Mouse (Mus musculus): Measurements from ENCODE around the gene Numb.

Gene Numb

DNA sequence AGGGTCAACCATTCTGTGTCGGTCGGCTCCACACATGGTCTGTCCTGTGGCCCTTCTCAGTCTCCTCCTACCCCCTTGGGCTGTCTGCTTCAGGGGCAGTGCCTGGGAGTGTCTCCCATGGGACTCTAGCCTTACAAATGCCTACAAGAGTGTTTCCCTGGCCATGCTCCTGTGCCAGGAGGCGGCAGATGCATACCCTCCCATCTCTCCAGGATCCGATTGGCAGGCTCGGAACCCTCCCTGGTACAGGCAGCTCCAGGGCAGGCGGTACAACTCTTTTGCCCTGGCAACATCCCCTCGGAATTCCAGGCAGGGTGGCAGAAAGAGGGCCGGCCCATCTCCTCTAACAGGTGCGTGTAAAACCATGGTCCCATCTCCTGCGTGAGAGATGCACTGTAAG is 139.1 kb downstream of the Numb start:
- no peak for DNase-seq (ENCODE audit: low spot score in 2 of 2)

DNA sequence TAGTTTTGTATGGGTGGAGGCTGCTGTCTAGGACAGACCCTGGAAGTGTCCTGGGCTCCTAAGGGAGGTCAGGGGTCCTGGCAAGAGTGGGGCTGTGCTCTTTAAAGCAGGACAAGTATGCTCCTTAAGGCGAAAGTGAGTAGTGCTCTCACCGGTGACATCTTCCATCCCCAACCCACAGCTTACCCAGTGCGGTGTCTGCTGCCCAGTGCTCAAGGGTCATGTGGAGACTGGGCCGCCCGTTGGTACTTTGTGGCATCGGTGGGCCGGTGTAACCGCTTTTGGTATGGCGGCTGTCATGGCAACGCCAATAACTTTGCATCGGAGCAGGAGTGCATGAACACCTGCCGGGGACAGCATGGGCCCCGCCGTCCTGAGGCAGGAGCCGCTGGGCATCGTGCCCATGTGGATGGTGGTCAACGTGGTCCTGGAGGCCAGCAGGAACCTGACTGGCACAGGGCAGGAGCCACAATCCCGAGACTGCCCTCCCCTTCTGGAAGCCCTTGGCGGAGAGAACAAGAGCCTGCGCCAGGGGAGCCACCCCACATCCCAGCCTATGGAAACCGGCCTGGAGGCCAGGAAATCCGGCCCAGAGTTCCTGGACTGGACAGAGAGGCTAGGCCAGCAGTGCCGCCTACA is 140.0 kb downstream of the Numb start:
- DNase-seq (ENCODE audit: low spot score in 2 of 2) = no peak

DNA sequence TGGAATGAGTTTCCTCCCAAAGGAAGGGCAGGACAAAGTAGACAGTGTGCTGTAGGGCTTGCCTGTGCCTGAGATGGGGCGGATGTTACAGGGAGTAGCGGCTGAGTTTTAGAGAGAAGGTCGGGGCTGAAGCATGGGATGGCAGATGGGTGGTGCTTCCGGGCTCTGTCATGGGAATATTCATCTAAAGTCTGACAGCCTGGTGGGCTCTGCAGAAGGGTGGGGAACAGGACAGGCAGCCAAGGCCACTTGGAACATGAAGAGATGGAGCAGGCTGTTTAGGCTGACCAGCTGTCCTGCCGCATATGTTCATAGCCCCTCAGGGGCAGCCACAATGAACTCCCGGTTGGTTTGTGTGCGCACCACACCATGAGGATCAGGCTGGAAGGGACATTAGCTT is 140.5 kb downstream of the Numb start:
- no peak for DNase-seq (ENCODE audit: low spot score in 2 of 2)

DNA sequence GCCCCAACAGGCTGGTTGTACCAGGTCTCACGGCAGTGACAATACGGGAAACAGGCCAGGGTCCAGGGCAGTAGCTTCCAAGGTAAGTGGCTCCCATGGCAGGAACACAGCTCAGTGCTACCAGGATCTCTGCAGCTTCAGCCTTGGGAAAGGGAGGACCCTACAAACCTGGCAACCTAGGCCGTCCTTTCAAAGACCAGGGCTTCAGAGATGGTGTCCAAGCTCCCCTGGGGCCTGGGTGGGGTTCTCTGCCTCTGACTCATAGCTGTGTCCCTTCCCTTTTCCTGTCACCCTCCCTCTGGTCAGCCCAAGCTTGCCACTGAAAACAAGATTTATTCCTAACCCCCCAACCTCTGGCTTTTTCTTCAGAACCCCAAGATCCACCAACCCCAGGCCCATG is 141.6 kb downstream of the Numb start:
- DNase-seq (ENCODE audit: low spot score in 2 of 2) = no peak

DNA sequence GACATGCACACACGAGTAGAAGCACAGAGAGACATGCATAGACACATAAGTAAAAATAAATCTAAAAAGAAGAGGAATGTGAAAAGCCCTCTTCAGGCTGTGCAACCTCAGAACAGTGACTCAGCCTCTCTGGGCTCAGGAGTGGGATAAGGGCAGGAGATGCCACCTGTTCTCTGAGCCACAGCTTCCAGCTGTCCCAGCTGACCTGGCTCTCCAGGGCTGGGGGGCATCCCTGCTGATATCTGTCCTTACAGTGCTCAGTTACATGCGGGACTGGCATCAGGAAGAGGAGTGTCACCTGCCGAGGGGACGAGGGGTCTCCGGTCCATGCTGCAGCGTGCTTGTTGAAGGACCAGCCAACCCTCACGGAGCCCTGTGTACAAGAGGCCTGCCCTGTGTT is 145.0 kb downstream of the Numb start:
- DNase-seq (ENCODE audit: low spot score in 2 of 2) = no peak

DNA sequence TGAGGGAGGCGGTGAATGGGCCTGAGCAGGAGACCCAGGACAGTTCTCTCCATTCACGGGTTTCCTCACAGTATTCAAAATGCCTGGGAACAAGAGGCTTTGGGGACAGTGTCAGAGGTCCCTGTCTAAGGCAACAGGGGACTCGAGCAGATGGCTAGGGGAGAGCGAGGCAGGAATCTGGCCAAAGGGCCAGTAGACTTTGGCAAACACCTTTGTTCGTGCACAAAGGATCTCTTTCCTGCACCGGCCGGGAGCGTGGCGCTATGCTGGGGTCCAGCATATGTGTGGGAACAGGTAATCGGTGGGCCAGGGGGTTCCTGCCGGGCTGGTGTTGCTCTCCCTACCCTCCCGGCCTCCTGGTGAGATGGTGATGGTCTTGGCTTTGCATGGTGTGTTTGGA is 146.1 kb downstream of the Numb start:
- DNase-seq (ENCODE audit: low spot score in 2 of 2) = no peak

DNA sequence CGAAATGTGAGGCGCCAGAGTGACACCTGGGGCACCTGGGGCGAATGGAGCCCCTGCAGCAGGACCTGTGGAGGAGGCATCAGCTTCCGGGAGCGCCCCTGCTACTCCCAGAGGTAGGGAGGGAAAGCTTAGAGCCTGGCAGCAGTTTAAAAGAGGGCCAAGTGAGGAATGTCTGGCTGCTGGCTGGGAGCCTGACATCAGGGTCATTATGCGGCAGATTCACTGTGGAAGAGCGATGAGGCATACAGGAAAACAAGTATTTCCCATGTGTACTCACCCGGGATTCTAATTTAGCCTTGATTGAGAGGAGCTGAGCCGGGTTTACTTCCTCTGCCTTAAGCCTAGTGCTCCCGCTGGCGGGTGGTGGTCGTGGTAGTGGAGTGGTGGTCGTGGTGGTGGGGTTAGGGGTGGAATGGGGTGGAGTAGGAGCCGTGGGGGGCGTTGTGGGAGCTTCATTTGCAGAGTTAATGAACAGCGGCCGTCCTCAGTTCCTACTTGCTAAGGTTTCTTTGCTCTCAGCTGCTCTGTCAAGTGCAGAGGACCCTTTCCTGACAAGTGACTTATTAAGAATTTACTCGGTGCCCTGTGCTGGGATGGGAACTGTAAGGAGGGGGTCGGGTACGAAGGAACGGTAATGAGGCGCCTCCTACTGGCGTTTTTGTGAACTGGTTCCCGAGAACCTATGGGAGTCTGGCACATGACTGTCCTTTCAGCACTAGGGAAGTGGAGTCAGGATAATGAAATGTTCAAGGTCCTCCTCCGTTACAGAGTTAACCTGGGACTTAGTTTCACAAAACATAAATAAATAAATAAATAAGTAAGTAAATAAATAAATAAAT is 151.1 kb downstream of the Numb start:
- DNase-seq (ENCODE audit: low spot score in 2 of 2) = no peak

DNA sequence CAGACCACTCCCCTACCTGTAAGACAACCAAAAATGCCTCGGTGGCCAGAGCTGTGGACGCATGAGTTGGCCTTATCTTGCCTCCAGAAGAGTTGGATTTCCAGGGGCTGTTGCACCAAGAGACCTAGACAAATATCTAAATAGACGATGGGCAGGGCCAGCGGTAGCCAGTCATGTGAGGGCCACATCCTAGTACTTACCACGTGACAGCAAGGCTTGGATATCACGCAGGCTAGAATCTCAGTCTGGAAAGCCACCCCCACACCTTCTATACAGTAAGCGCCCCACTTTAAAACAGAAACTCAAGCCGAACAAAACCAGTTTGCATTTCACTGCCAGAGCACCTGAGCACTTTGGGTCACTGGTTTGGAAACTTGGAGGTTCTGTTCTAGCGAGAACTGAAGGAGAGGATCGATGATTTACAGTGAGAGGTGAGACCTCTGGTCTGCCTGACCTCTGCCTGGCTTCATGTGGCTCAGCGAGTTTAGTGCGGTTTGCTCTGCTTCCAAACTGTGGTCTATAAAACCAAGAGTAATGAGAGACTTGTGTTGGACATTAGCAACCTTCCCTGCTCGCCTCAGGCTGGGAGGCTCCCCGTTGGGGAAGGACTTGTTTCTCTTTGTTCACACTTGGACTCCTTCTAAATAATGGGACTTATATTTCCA is 153.4 kb downstream of the Numb start:
- no peak for DNase-seq (ENCODE audit: low spot score in 2 of 2)

DNA sequence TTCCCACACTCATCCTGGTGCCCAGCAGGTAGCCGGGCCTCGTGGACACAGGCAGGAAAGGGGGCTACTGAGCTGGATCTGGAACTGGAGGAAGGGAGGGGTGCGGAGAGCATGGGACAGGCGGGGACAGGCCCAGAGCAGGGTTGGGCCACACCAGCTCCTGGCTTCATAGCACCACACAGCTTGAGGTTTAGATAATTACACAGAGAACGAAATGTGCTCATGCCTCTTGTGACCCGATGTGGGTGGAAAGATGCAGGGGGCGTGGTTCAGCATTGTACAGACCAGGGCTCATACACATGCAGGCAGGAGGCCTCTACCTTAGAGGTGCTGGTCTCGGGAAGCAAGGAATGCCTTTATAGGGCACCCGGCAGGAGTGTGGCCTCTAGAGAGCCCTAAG is 153.9 kb downstream of the Numb start:
- no peak for DNase-seq (ENCODE audit: low spot score in 2 of 2)

DNA sequence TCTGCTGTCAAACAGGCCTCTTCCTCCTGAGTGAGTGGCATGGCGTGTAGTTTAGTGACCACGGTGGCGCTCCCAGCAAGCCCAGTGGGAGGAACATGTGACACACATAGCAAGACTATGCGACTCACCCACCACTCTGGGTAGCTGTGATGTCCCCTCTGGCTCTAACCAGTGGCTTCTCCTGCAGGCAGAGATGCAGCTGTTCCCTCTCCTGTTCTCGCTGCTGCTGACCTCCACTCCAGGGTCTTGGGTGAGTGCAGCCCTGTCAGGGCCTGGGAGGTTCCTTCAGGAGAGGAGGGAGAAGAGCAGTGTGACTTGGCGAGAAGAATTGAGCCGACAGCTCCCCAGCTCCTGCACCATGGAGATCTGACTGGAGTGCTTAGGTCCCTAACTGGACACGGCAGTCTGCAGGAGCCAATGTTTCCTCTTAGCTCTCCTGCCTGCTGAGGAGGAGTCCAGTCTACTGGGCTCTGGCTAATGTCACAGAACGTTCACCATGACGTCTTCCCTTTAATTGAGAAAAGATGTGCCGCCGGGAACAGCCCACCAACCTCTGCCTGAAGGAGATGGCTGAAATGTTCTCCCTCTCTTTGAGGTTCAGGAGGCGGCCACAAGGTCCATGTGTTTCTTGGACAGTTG is 155.7 kb downstream of the Numb start:
- no peak for DNase-seq (ENCODE audit: low spot score in 2 of 2)

DNA sequence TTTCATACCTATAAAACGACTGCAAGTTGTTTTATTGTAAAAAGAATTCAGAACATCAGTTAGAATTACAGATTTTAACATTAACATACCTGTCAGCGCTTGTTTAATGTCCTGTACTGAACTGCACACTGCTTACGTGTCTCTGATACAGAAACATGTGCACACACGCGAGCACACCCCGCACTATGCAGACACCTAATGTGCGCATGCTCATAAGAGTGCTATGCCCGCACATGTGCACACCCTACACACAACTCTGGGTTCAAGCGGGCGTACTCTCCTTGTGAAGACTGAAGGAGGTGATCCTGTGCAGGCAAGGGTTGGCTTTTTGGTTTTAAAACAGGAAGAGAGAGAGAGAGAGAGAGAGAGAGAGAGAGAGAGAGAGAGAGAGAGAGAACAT is 157.2 kb downstream of the Numb start:
- no peak for DNase-seq (ENCODE audit: low spot score in 2 of 2)

DNA sequence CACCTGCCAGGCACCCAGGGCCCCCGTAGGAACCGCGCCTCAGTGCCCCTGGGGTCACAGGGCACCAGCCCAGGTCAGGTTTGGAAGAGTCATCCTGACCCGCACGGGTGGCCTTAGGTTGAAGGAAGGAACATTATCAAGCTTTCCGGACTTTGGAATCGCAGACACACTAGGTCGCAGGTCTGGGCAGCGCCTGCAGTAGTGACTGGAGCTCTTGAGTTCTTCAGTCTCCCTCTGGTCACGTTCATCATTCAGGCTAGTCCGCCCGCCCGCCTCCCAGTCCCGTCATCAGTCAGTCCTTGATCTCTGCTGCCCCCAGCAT is 157.7 kb downstream of the Numb start:
- no peak for DNase-seq (ENCODE audit: low spot score in 2 of 2)

DNA sequence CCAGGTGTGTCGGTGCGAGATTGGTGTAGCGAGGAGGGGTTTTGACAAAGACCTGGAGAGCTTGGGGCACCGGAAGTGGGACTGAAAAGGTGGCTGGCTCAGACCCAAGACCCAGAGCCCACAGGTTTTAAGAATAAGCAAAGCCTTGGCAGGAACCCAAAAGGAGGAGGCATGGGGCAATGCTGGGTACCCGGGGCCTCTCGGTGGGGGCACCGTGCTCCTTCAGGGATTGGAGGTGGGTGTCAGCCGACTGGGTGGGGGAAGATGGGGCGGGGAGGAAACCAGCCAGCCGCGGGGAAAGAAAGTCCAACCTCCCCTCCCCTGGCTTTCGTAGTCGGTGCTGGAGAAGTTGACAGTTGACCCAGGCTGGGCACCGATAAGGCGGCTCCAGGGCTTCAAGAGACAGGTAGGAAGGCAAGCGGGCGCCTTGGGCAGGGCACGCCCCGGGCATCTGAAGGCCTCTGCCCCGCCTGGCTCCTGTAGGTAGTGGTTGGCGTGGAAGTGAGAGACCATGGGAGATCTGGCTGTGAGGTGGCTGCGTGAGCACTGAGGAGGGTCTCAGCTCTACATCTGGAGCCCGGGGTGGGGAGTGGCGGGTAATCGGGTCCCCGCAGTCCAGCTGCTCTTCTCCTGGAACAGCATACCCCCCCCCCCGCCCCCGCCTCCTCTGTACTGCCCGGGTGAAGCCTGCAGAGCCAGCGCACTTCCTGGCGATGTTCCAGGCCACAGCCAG is 158.3 kb downstream of the Numb start, which contains the start of gene Papln:
Gene Papln (plus strand): TSS at position 324 of the 733 bp plus-strand sequence.
- no peak for DNase-seq (ENCODE audit: low spot score in 2 of 2)

DNA sequence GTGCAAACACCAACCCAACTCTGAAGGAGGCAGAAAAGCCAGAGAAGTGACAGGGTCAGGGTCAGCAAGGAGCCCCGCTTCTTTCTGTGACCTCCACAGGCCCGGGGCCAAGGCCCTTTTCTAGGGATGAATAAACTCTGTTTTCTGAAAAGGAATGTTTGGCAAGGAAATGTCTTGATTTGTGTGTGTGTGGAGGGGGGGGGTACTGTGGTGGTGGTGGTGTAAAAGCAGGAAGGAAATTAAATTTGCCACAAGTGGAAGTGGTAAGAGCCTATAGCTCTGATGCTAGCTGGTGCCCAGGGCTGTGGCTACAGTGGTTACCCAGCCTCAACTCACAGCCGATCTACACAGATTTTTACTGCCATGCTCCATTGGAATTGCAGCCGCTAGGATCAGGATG is 159.0 kb downstream of the Numb start:
- no peak for DNase-seq (ENCODE audit: low spot score in 2 of 2)

DNA sequence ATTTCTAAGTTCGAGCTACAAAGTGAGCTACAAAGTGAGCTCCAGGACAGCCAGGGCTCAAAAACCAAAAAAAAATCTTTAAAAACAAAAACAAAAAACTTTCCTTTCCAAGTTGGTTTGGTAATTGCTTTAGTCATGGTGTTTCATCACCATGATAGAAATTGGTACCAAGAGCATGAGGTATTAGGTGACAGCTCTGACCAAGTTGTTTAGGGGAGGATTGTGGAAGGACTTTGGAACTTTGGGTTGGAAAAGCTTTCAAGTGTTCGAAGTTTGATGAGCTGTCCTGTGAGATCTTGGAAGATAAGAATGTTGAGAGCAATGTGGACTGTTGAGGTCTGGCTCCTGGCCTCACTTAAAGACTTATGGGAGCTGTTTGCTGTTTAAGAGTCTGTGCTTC is 161.5 kb downstream of the Numb start:
- no peak for DNase-seq (ENCODE audit: low spot score in 2 of 2)

DNA sequence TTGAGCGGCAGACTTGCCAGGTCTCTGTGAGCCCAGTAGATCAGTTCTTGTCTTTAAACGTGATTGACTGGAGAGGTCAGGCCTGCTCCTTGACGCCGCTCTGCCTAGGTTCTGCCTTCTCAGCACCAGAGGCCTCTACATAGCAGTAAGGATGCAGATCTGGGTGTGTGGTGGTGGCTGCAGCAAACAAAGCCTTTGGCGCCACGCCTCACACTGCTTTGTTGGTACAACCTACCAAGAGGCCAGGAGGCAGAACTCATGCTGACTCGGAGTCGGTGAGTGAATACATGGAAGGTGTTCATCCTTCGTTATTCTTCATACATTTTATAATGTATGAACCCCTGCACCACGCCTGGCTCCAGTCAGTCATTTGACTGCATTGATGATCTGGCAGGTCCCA is 163.0 kb downstream of the Numb start:
- DNase-seq (ENCODE audit: low spot score in 2 of 2) = no peak

DNA sequence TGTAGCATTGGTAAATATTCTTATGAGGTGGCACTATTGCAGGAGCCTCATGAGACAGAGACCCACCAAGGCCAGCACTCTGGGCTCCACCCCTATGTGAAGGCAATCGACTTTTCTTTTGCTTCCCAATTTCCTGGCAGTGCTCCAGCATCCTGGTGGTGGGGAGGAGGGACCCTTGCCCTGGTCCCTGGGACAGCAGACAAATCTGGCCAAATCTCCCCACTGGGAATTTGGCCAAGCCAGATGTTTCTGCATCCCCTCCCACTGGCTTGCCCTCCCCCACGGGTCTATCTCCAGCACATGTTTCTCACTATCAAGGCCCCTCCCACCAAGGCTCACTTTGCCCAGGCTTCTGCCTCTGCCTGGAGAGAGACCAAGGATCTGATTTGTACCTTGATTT is 169.2 kb downstream of the Numb start:
- no peak for DNase-seq (ENCODE audit: low spot score in 2 of 2)

DNA sequence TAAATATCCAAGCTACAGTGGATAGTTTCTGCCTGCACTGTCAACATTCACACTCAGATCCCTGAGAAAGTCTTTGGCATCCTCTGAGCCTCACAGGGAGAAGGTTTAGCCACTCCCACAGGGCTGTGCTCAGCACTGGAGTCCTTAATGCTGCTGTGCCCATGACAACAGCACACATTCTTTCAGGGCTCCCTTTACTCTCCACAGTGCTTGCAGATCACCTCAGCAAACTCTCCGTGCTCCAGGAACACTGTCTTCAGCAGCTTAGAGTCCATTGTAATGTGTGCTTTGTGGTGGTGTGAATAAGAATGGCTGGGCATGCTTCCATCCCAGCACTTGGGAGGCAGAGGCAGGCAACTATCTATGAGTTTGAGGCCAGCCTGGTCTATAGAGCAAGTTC is 172.5 kb downstream of the Numb start:
- DNase-seq (ENCODE audit: low spot score in 2 of 2) = no peak

All from right cerebral cortex, adult 2 months (tissue).